Mouse (Mus musculus) kidney, adult 2 months (tissue): Measurements from ENCODE around the gene Fanca.

Experiments
- CTCF ChIP-seq: fragments of 200-500 bp; conservative IDR thresholded peaks from 2 replicates; pipeline ENCODE4 v1.5.1; 2011; ENCODE audit warnings: low read depth, mild to moderate bottlenecking, control low read depth, low read length, moderate library complexity, mixed read lengths; ENCODE audit not compliant: insufficient read depth, insufficient read length
- POLR2A ChIP-seq: fragments of 200-500 bp; IDR thresholded peaks from one replicate; pipeline ENCODE4 v1.6.1; 2011; ENCODE audit warnings: low read depth, low read length, control low read depth

GRCm38 (mm10) chr8:123333091-123333587, 14.8 kb upstream of the Fanca start:
- TF ChIP-seq CTCF (no peak), POLR2A (no peak)
